Mouse (Mus musculus) gastrocnemius, postnatal 10 days (tissue): ENCODE results near the gene Ctdsp1. TPM values are rescaled to one million over a fixed set of nuclear protein-coding genes. Genes with fewer than 3 reads are reported as not detected.
A peak's percentile ranks its signal among the peaks of the same experiment; 100 is the strongest.
"Not testable (repeated sequence)": the region's sequence is repeated elsewhere in the genome, so short reads cannot be mapped to it uniquely, and the experiment has no call there.

Experiments used
- DNase-seq: peaks from one replicate; pipeline ENCODE4 v3.0.0; 2021; ENCODE audit warnings: mixed read lengths
- total RNA-seq, 2 experiments: library from RNA; stranded (reverse); gene quantifications; 2 replicates each; pipeline ENCODE4 v1.2.3; 2021

Ctdsp1 gene
- total RNA-seq, 2 experiments from 2014 or later, result 99.4 to 103 TPM

DNA sequence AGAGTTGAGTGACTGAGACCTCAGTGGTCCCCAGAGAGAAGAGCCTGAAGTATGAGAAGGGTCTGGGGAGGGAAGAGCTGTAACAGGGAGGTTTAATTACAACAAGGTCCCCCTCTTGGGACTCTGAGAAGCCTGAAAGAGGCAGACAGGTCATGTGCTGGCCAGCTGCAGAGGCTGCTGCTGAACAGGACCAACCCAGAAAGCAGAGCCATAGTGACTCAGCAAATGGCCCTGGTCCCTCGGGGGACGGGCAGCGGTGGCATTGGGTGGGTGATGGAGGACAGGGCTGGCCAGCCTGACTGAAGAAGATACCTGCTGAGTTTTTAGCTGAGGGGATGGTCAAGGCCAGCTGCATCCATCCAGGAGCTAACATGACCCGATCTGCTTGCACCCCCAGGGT, 14.9 kb upstream of the Ctdsp1 start:
- no peak for DNase-seq

DNA sequence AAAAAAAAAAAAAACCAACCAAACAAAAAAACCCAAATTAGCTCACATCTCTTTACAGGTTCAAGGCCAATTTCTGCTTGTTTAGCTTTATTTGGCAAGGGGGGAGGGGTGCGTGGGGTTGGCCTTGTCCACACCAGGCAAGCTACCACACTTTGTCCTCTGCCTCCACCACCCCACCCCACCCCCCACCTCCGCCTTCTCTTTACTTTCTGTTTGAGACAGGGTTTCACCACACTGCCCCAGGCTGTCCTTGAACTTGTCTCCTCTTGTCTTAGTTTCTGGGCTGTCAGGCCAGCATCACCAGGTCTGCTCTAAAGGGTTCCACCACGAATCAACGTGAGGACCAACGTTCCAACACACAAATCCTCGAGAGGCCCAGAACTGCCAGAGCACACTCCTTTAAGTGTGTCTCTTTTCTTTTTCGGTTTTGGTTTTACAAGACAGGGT, 12.2 kb upstream of the Ctdsp1 start:
- DNase-seq, result no peak

DNA sequence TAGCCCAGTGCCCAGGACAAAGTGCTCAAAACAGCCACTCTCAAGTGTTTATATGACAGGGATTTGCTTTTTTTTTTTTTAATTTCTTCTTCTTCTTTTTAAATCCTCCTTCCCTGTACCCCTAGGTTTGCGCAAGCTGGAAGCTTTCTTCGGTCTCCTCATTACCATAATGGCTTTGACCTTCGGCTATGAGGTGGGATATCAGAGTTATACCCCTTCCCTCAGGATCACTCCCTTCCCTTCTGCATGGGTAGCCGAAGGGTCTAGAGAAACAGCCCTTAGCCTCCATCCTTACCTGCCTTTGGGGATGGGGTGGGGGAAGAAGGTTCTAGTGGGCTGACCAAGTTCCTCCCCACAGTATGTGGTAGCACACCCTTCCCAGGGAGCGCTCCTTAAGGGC, 10.8 kb upstream of the Ctdsp1 start:
- DNase-seq, result no peak

DNA sequence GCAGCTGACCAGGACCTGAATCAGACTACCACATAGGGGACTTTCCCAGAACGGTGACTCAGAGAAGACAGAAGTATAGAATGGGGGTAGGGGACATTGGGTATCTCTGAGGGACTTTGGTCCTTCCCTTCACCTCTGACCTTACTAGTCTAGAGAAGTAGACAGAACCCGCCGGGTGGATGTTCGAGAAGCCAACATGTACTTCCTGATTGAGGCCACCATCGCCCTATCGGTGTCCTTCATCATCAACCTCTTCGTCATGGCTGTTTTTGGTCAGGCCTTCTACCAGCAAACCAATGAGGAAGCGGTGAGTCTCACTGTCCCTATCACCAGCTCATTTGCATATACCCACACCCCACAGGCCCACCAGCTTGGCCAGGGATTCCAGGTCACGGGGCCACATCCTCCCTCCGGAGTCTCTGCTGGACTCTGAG, 9.7 kb upstream of the Ctdsp1 start:
- DNase-seq, result no peak

DNA sequence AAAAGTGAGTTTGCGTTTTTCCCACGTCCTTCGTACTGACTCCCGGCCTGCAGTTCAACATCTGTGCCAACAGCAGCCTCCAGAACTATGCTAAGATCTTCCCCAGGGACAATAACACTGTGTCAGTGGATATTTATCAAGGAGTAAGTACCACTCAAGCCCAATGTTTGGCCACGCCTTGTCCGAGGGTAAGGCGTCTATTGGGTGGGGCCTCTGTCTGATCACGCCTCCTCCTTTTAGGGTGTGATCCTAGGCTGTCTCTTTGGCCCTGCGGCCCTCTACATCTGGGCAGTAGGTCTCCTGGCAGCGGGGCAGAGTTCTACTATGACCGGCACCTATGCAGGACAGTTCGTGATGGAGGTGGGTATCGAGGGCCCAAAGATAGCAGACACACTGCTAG, 7.9 kb upstream of the Ctdsp1 start:
- DNase-seq, result no peak

DNA sequence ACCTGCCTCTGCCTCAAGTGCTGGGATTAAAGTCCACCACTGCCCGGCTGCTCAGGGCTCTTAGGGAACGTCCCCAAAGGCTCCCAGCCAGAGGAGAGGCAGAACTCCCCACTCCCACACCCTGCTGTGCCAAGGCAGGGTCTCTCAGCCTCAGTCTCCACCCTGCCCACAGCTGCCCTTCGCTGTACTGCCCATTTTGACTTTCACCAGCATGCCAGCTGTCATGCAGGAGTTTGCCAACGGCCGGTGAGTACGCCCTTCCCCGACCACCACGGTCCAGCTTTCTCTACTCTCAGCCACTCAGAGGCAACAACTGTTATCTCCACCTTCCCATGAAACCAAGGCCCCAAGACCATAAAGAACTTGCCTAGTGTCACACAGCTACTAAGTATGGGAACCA, 6.8 kb upstream of the Ctdsp1 start:
- DNase-seq, result no peak

DNA sequence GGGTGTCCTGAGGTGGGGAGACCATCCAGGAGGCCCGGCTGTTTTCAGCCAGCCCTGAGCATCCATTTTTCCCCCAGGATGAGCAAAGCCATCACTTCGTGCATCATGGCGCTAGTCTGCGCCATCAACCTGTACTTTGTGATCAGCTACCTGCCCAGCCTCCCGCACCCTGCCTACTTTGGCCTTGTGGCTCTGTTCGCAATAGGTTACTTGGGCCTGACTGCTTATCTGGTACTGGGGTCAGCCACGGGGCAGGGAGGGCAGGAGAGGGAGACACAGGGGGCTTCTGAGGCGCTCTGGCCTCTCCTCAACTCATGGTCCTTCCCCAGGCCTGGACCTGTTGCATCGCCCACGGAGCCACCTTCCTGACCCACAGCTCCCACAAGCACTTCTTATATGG, 6.2 kb upstream of the Ctdsp1 start:
- no peak for DNase-seq

DNA sequence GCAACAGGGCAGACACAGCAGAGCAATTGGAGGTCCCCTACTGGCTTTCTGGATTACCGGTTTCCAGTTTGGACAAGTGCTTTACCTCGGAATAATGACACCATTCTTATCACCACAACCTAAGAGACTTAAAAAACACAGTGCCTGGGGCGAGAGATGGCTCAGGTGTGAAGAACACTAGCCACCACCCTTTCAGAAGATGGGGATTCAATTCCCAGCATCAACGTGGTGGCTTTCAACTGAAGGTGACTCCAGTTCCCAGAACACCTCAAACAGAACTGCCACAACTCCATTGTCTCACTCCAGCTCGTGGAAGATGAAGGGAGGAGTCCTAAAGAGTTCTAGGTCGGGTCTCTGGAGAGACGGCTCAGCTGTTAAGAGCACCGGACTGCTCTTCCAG, 5.8 kb upstream of the Ctdsp1 start:
- no peak for DNase-seq

DNA sequence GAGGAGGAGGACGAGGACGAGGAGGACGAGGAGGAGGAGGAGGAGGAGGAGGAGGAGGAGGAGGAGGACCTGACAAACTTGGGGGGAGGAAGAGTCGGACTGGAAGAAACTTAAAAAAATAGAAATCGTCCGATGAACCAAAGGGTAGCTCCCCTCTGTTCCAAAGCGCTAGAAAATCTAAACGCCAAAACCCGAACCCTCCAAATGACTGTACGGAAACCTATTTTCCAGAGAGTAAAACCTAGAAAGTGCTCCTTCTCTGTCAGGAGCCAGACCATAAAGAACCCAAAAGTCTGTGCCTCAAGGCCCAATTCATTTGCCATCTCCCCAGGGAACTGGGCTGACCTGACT, 5.0 kb upstream of the Ctdsp1 start:
- DNase-seq, result no peak

DNA sequence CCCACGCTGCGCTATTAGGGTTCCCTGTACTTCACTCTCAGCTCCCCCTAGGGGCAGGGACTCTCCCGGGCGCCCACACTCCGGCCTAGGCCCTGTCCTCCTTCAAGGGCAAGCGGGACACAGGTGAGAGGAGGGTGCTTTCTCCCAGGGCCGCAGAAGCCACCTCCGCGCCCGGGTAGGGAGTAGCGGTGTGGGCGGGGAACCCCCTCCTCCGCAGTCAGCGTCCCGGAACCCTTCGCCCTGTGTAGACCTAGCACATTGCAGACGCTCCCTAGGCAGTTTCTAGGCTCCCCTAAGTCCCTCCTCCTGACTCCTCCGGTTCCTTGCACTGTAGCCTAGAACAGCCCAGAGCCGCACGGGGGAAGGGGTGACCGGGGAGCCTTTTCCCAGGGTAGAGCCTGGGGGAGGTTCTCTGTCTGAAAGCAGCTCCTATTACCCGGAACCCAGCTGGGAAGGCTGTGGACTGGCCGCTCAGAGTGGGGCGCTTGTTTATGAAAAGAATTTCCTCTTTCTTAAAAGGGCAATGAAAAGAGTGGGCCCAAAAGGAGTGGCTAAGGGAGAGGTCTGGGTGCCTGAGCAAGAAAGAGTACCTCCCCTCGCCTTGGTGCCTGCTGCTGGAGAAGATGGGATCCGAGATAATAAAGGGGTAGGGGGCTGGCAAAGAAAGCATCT, 4.5 kb upstream of the Ctdsp1 start:
- DNase-seq, result peak; percentile 85

DNA sequence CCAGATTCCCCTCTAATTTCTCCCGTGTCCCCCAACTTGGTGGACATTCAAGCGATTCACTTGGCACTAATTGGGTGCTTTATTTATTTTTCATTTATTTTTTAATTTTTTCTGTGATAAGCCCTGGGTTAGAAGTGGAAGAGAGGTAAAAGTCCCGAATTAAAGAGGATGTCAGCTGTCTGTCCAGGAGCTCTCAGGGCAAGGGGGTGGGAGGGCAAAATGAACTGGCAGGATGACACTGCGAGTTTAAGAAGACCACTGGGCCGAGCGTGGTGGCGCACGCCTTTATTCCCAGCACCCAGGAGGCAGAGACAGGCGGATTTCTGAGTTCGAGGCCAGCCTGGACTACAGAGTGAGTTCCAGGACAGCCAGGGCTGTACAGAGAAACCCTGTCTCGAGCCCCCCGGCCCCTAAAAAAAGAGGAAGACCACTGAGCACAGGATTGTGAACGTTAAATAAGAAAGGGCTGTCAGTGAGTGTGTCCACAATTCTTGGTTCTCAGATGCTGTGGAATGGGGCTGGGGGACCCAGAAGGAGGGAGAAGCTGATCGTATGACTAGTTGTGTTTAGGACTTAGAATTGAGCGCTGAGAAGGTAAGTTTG, 3.8 kb upstream of the Ctdsp1 start:
- DNase-seq, result no peak

DNA sequence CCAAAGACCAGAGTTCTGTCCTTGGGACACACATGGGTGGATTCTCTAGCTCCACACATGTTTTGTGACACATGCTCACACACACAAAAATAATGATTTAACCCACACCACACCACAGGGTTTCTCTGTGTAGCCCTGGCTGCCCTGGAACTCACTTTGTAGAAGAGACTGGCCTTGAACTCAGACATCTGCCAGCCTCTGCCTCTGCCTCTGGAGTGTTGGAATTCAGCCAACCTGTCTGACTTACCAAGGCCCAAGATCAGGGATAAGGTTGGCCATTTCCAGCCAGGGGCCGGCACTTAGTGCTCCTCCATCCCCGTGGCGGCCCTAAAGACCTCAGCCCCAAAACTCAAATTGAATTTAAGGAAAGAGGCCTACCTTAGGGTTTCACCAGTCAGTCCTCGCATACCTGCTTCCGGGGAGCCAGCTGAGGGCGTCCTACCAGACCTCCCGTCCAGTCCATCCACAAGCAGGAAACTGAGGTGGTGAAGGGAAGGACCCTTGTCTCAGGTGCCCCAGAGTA, 2.9 kb upstream of the Ctdsp1 start:
- no peak for DNase-seq

DNA sequence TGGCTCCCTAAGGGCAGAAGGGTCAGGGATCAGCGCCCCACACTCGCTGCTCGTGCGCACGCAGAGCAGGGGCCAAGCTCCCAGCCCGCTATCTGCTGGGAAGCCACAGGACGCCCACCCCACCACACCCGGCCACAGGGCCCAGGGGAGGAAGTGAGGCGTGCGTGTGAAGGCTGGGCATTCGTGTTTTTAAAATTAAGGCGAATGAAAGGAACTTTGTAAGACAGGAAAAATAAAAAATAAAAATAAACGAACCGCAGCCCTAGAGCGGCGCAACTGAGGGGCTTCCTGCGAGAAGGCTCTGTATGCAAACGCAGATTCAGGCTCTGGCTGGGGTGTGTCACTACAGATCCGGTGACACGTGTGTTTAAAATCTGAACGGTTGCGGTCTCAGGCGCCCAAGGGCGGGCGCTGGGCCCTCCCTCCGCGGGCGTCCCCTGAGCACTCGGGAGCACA, 1.4 kb upstream of the Ctdsp1 start:
- DNase-seq, result no peak

DNA sequence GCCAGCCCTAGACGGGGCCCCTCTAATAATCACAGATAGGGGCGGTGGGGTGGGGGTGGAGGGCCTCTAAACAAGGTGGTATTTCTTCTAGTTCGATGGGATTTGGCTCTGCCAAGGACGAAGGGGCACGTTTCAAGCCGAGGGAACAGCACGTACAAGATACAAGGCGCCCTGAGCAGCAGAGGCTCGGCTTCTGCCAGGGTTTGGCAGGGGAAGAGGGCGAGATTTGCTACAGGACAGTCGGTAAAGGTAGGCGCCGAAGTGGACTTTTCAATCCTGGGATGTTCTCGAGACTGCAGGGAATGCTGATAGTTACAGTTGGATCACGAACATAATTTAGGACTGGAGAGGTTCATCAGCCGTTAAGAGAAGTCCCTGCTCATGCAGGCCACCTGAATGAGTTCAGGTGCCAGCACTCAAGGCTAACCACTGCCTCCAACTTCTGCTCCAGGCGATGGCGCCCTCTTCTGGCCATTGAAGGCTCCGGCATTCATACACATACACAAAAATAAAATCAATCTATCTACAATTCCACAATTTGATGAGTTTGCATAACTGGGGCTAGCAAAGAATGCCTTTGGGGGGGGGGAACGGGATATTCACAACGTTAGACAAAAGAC, 912 bp upstream of the Ctdsp1 start:
- DNase-seq, result peak; percentile 70

DNA sequence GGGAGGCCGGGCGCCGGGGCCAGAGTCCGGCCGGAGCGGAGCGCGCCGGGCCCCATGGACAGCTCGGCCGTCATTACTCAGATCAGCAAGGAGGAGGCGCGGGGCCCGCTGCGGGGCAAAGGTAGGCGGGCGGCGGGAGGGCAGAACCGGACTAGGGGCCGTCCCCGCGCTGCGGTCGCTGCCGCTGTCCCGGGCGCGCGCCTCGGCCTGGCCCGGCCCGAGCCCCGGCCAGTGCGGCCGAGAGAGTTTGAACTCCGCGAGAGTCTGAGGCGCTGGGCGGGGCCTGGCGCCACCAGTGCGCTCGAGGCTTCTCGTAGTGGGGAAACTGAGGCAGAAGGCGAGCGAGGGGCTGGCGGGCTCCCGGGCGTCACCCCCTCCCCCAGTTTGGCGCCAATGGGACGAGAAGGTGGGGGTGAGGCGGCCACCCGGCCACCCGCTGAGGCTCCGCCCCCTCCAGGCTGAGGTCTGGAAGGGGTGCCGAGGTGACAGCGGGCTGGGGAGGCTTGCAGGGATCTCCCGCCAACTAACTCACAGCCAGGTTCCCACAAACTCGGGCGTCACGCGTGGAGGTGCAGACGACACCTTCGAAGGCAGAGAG, 634 bp downstream of the Ctdsp1 start:
- DNase-seq, result peak; percentile 80

DNA sequence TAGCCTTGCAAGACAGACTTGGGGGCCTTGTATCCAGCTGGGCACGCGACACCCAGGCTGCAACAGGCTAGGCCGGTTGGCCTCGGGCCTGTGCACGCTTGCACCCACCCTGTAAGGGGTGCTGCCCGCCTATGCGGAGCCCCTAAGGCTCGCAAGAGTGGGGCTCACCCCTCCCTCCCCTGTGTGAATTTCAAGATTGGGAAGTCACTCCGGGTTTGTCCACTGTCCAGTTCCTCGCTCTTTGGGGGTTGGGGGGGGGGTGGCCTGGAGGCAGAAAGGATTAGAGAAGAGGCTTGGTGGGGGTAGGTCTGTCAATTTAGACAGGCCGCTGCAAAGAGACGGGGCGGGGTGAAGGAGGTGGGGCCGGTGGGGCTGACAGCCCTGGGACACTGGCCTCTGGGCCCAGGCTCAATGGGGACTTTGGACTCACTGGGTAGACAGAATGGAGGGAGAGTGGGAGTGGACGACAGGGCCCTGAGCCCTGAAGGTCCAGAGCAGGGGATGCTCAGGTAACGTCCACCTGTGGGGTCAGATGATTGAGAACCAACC, 1.2 kb downstream of the Ctdsp1 start:
- no peak for DNase-seq

DNA sequence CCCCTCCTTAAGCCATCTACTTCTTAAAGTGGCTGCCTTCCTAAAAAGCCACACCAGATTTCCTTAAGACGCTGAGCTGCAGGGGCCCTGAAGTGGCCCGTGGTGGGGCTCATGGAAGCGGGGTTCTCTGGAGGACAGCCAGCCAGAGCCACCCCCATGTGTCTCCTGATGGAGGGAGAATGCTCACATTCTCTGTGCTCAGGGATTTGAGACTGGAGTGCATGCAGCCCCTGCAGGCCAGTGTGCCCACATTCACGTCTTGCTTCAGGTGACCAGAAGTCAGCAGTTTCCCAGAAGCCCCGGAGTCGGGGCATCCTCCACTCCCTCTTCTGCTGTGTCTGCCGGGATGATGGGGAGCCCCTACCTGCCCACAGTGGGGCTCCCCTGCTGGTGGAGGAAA, 1.7 kb downstream of the Ctdsp1 start:
- no peak for DNase-seq

DNA sequence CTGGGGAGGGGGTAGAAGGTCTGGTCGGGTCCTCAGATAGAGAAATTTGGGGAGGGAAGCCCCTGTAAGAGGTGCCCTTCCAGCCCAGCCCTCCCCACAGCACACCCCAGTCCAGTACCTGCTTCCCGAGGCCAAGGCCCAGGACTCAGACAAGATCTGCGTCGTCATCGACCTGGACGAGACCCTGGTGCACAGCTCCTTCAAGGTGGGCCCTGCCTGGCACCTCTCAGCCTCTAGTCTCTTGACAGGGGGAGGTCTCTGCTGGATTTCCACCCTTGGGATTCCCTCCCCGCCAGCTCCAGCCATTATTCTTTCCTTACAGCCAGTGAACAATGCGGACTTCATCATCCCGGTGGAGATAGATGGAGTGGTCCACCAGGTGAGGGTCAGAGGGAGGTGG, 2.4 kb downstream of the Ctdsp1 start:
- no peak for DNase-seq

DNA sequence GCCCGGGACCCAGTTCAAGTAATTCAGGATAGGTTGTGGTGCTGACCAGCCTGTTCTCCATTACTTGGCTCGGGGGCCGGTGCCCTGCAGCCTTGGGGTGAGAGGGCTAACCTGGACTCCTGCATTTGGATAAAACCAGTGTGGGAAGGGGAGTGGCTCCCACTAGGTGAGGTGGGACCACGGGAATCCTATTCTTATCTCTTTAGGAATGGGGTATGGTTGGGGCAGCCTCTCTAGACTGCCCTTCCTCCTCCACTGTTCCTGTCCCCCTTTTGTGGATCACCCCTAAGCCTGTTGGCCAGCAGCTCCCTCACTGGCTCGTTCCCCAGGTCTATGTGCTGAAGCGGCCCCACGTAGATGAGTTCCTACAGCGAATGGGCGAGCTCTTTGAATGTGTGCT, 3.0 kb downstream of the Ctdsp1 start:
- no peak for DNase-seq

DNA sequence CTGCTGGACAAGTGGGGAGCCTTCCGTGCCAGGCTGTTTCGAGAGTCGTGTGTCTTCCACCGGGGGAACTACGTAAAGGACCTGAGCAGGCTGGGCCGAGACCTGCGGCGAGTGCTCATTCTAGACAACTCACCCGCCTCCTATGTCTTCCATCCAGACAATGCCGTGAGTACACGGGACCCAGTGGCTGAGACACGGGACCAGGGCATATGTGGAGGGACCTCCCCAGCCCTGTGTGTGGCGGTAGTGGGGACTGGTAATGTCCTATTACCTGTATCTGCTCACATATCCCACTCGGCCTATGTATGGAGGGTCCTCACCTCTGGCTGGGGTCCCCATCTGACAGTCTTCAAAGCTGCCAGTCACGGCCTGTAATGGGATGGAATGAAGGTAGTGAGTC, 3.5 kb downstream of the Ctdsp1 start:
- no peak for DNase-seq

DNA sequence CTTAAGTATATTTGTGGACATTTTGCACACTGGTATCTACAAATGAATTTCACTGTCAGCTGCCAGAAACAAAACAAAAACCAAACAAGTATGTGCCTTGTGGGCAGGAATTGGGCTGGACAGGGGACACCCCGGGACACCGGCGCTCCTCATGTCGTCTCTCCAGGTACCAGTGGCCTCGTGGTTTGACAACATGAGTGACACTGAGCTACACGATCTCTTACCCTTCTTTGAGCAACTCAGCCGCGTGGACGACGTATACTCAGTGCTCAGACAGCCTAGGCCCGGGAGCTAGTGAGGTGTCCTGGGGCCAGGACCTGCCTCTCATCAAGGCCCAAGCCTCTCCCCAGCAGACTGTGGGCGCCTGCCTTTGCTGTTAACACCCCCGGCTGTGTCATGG, 4.0 kb downstream of the Ctdsp1 start:
- DNase-seq, result no peak

DNA sequence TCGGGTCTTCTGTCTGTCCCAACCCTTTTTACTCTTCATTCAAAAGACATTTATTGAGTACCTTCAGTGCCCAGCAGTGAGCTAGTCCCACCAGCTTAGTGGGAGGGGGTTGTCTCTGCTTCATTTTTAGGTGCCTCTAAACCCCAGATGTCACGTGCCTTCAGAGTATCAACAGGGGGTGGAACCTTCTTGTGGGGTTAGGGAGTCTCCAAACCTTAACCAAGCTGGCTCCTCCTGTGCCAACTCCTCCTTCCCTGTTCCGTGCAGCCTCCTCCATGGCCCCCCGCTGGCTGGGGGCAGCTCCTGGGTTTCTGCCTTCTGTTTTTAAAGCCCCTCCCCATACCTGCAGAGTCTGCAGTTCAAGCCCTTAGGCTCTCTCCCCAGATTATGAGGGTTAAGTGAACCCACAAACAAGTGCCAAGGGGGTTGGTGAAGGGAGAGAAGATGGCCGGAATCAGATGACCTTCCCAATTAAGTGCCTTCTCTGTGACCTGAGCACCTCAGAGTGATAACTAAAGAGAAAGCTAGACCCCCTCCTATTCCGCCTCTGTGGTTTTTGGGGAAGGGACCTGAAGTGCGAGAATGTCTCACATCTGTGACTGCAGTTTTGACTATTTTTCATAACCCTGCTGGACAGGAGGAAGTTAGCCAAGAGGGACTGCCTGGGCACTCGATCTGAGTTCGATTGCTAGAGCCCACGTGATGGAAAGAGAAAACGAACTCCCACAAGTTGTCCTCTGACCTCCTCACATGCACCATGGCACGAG, 5.3 kb downstream of the Ctdsp1 start:
- not testable (repeated sequence) for DNase-seq
